Mouse (Mus musculus): ENCODE measurements around the gene Kctd2.
"Not testable (repeated sequence)": the region's sequence is repeated elsewhere in the genome, so short reads cannot be mapped to it uniquely, and the experiment has no call there.

Kctd2 gene

DNA sequence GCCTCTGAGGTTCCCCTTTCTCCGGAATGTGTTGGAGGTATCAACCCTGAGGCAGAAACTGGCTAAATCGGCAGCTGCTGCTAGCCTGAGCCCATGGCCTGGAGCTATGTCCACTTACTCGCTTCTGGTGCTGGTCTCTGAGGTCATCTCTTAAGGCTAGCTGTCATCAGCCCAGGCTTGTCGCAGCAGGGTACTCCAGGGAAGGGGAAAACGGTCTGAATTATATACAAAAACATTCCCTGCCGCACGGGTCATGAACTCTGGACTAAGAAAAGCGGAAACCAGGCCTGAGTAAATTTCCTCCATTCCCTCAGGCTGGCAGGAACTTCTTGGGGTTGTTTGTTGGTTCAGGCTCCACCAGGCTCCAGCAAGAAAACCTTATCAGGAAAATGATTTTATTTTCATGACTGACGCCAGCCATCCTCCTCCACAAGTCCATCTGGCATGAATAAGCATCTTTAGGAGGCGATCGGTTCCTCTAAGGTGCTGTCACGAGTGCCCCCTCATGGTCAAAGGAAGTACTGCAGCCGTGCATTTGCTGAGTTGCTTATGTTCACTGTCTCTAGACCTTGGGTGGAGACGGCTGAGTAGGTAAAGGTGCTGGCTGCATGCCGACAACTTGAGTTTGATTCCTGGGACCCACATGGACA is 53.8 kb downstream of the Kctd2 start:
- DNase-seq (ENCODE audit: low spot score in 2 of 2): peak; percentile 99 to 100

- peak; percentile 93 to 94 for DNase-seq (ENCODE audit: low spot score in 2 of 2)
Measured at GRCm38 (mm10) chr11:115475025-115475757, 55.3 kb downstream of the Kctd2 start, which contains the start of gene Armc7. Armc7 (plus strand) TSS chr11:115475667.

DNA sequence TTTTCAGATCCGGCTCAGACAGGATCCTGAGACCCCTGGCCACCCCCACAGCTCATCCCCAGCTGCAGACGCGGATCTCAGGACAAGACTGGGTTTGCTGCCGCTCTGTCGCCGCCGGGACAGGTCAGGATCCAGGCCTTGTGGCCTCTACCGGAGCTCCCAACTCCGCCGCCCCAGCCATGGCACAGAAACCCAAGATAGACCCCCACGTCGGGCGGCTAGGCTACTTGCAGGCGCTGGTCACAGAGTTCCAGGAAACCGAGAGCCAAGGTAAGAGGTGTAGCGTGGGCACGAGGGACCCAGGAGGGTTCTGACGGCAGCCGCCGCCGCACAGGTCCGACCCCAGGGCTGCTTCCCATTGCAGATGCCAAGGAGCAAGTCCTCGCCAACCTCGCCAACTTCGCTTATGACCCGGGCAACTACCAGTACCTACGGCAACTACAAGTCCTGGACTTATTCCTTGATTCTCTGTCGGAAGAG is 55.9 kb downstream of the Kctd2 start:
- DNase-seq (ENCODE audit: low spot score in 2 of 2): no peak

DNA sequence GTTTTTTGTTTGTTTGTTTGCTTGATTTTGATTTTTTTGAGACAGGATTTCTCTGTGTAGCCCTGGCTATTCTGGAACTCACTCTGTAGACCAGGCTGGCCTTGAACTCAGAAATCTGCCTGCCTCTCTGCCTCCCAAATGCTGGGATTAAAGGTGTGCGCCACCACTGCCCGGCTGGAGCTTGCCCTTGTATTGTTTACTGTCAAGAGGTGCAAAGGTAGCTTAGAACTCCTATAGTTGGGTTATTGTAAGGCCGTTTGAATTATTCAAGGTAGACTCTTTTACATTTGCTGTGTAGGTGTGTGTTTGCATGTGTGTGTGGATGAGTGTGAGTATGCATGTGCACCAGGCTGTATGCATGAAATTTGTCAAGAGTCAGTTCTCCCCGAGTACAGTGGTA is 56.7 kb downstream of the Kctd2 start:
- not testable (repeated sequence) for DNase-seq (ENCODE audit: low spot score in 2 of 2)

GRCm38 (mm10) chr11:115477388-115477787 is 57.5 kb downstream of the Kctd2 start:
- DNase-seq (ENCODE audit: low spot score in 2 of 2): not testable (repeated sequence)

- DNase-seq (ENCODE audit: low spot score in 2 of 2): no peak
Measured at GRCm38 (mm10) chr11:115478296-115478938, 58.5 kb downstream of the Kctd2 start.
